Mouse (Mus musculus): Measurements from ENCODE around the gene Ppp1r15a. TPM values are rescaled to one million over a fixed set of nuclear protein-coding genes. Genes with fewer than 3 reads are reported as not detected.

Gene Ppp1r15a
- polyA plus RNA-seq, 1 experiment = 543 TPM

- Histone ChIP-seq H3K36me3 (ENCODE audit: control insufficient read depth) (peaks cover 11% of the 10 kb centered on the region), H3K4me3 (replicated peaks) (no peak overlapping the region), H3K4me1 (ENCODE audit: control insufficient read depth) (peaks cover 63% of the 10 kb centered on the region), H3K9me3 (ENCODE audit: control insufficient read depth, low read length) (no peaks in the 10 kb centered on the region), H3K27me3 (ENCODE audit: control insufficient read depth) (no peaks in the 10 kb centered on the region)
- TF ChIP-seq TAL1 (IDR thresholded peaks at IDR 0.05; ENCODE audit: low read length) (no peak), GATA1 (IDR thresholded peaks at IDR 0.05; ENCODE audit: low read length) (no peak)
Observed at GRCm38 (mm10) chr7:45514411-45514810, 11.7 kb downstream of the Ppp1r15a start.

- peak within 1 kb of the TSS; percentile 79 for H3K4me3 ChIP-seq (replicated peaks)
- peaks cover 64% of the 10 kb centered on the region for H3K4me1 ChIP-seq (ENCODE audit: control insufficient read depth)
- H3K27me3 ChIP-seq (ENCODE audit: control insufficient read depth) = no peaks in the 10 kb centered on the region
- TF ChIP-seq TAL1 (IDR thresholded peaks at IDR 0.05; ENCODE audit: low read length) (no peak), GATA1 (IDR thresholded peaks at IDR 0.05; ENCODE audit: low read length) (peak; percentile 50; the same call in 1 of the 2 replicates)
- H3K9me3 ChIP-seq (ENCODE audit: control insufficient read depth, low read length) = no peaks in the 10 kb centered on the region
- H3K36me3 ChIP-seq (ENCODE audit: control insufficient read depth) = peaks cover 44% of the 10 kb centered on the region
Observed at GRCm38 (mm10) chr7:45509912-45510787, 15.9 kb downstream of the Ppp1r15a start, which contains the start of gene Nucb1. Gene Nucb1, minus strand, starts transcription at chr7:45510406.

GRCm38 (mm10) chr7:45509181-45509882, 16.7 kb downstream of the Ppp1r15a start:
- Histone ChIP-seq H3K4me1 (ENCODE audit: control insufficient read depth) (peaks cover 64% of the 10 kb centered on the region), H3K27me3 (ENCODE audit: control insufficient read depth) (no peaks in the 10 kb centered on the region), H3K4me3 (replicated peaks) (peak overlapping the region; percentile 79), H3K36me3 (ENCODE audit: control insufficient read depth) (peaks cover 52% of the 10 kb centered on the region), H3K9me3 (ENCODE audit: control insufficient read depth, low read length) (no peaks in the 10 kb centered on the region)
- TF ChIP-seq TAL1 (IDR thresholded peaks at IDR 0.05; ENCODE audit: low read length) (no peak), GATA1 (IDR thresholded peaks at IDR 0.05; ENCODE audit: low read length) (no peak)

GRCm38 (mm10) chr7:45508561-45508960, 17.5 kb downstream of the Ppp1r15a start:
- peaks cover 60% of the 10 kb centered on the region for H3K36me3 ChIP-seq (ENCODE audit: control insufficient read depth)
- TF ChIP-seq GATA1 (IDR thresholded peaks at IDR 0.05; ENCODE audit: low read length) (peak; percentile 83), TAL1 (IDR thresholded peaks at IDR 0.05; ENCODE audit: low read length) (peak; percentile 50; the same call in 2 of the 3 replicates)
- no peaks in the 10 kb centered on the region for H3K27me3 ChIP-seq (ENCODE audit: control insufficient read depth)
- no peaks in the 10 kb centered on the region for H3K9me3 ChIP-seq (ENCODE audit: control insufficient read depth, low read length)
- H3K4me1 ChIP-seq (ENCODE audit: control insufficient read depth) = peaks cover 61% of the 10 kb centered on the region
- peak overlapping the region; percentile 79 for H3K4me3 ChIP-seq (replicated peaks)

GRCm38 (mm10) chr7:45507583-45507982, 18.5 kb downstream of the Ppp1r15a start:
- peaks cover 63% of the 10 kb centered on the region for H3K4me1 ChIP-seq (ENCODE audit: control insufficient read depth)
- TF ChIP-seq GATA1 (IDR thresholded peaks at IDR 0.05; ENCODE audit: low read length) = no peak
- no peak for TF ChIP-seq TAL1 (IDR thresholded peaks at IDR 0.05; ENCODE audit: low read length)
- no peaks in the 10 kb centered on the region for H3K9me3 ChIP-seq (ENCODE audit: control insufficient read depth, low read length)
- peak overlapping the region; percentile 79 for H3K4me3 ChIP-seq (replicated peaks)
- H3K36me3 ChIP-seq (ENCODE audit: control insufficient read depth) = peaks cover 69% of the 10 kb centered on the region
- no peaks in the 10 kb centered on the region for H3K27me3 ChIP-seq (ENCODE audit: control insufficient read depth)

GRCm38 (mm10) chr7:45498427-45498826, 27.6 kb downstream of the Ppp1r15a start:
- Histone ChIP-seq H3K27me3 (ENCODE audit: control insufficient read depth) (no peaks in the 10 kb centered on the region), H3K4me3 (replicated peaks) (no peak overlapping the region), H3K36me3 (ENCODE audit: control insufficient read depth) (peaks cover 100% of the 10 kb centered on the region), H3K9me3 (ENCODE audit: control insufficient read depth, low read length) (no peaks in the 10 kb centered on the region), H3K4me1 (ENCODE audit: control insufficient read depth) (peaks cover 19% of the 10 kb centered on the region)
- TF ChIP-seq GATA1 (IDR thresholded peaks at IDR 0.05; ENCODE audit: low read length) (no peak), TAL1 (IDR thresholded peaks at IDR 0.05; ENCODE audit: low read length) (no peak)

- Histone ChIP-seq H3K27me3 (ENCODE audit: control insufficient read depth) (no peaks in the 10 kb centered on the region), H3K4me1 (ENCODE audit: control insufficient read depth) (peaks cover 50% of the 10 kb centered on the region), H3K9me3 (ENCODE audit: control insufficient read depth, low read length) (no peaks in the 10 kb centered on the region), H3K4me3 (replicated peaks) (no peak overlapping the region), H3K36me3 (ENCODE audit: control insufficient read depth) (peaks cover 80% of the 10 kb centered on the region)
- TF ChIP-seq TAL1 (IDR thresholded peaks at IDR 0.05; ENCODE audit: low read length) (no peak), GATA1 (IDR thresholded peaks at IDR 0.05; ENCODE audit: low read length) (no peak)
Observed at GRCm38 (mm10) chr7:45494548-45494947, 31.5 kb downstream of the Ppp1r15a start.

- H3K36me3 ChIP-seq (ENCODE audit: control insufficient read depth) = peaks cover 64% of the 10 kb centered on the region
Observed at GRCm38 (mm10) chr7:45492951-45493350, 33.1 kb downstream of the Ppp1r15a start.

More at GRCm38 (mm10) chr7:45492951-45493350, 33.1 kb downstream of the Ppp1r15a start:
- Histone ChIP-seq H3K27me3 (ENCODE audit: control insufficient read depth) (no peaks in the 10 kb centered on the region), H3K4me1 (ENCODE audit: control insufficient read depth) (peaks cover 66% of the 10 kb centered on the region), H3K9me3 (ENCODE audit: control insufficient read depth, low read length) (no peaks in the 10 kb centered on the region), H3K4me3 (replicated peaks) (no peak overlapping the region)
- TF ChIP-seq GATA1 (IDR thresholded peaks at IDR 0.05; ENCODE audit: low read length) (no peak), TAL1 (IDR thresholded peaks at IDR 0.05; ENCODE audit: low read length) (no peak)

Measured in erythroblast, embryonic 14.5 days (primary cell).